Mouse (Mus musculus): Measurements from ENCODE around the gene Nfkbiz.

The Nfkbiz gene

GRCm38 (mm10) chr16:55832617-55833016 lies 6.1 kb downstream of the Nfkbiz start:
- DNase-seq (ENCODE audit: low read depth, low spot score), result no peak

DNA sequence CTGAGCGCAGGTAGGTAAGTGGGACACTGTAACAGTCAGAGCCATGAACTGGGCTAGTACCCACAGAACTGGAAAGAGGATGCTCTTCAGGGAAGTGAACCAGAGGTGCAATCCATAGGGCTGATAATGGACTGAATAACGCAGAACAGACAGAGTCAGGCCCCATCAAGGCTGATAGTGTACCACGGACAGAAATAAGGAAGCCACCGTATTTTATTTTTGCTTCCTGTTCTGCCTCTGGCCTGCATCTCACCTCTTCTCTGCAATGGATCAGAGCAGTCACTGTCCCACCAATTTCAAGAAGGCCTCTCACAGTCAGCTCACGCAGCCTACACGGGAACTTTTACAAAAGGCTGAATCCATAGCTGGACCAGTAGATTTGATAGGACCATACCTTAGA lies 6.7 kb downstream of the Nfkbiz start:
- no peak for DNase-seq (ENCODE audit: low read depth, low spot score)

- DNase-seq (ENCODE audit: low read depth, low spot score), result no peak
Measured at GRCm38 (mm10) chr16:55831451-55831850, 7.2 kb downstream of the Nfkbiz start.

- no peak for DNase-seq (ENCODE audit: low read depth, low spot score)
Measured at GRCm38 (mm10) chr16:55823398-55824155, 15.1 kb downstream of the Nfkbiz start.

GRCm38 (mm10) chr16:55822741-55823397 lies 15.8 kb downstream of the Nfkbiz start:
- DNase-seq (ENCODE audit: low read depth, low spot score), result no peak

DNA sequence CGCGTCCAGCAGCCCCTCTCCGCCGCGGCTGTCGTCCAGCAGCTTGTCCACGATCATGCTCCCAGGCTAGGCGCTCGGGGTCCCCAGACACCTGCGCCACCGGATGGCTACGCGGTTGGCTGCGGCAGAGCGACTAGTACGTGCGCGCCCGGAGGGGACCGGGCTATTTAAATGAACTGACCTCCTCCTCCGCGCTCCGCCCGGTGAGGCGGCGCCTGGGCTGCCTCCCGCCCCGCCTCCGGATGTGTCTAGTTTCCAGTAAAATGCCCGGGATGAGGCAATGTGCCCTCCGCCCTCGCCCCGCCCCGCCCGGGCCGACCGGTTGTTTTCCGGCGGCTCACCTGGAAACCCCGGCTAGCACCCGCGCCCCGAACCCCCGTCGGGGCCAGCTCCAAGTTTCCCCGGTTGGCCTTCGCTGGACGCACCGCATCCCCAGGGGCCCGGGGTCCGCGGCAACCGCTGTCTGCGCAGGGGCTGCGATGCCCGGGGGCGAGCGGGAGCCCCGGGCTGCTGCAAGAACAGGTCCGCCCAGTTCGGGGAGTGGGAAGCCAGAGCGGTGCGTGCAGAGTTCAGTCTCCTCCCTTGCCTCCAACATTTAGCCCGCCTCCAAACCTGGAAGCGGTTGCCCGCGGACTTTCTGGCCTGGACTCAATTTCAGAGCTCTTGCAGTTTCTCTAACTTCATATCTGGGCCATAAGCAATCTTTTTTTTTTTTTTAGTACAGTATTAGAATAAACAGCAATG lies 16.5 kb downstream of the Nfkbiz start:
- peak; percentile 88 for DNase-seq (ENCODE audit: low read depth, low spot score)

- no peak for DNase-seq (ENCODE audit: low read depth, low spot score)
Measured at GRCm38 (mm10) chr16:55821571-55821981, 17.1 kb downstream of the Nfkbiz start.

DNA sequence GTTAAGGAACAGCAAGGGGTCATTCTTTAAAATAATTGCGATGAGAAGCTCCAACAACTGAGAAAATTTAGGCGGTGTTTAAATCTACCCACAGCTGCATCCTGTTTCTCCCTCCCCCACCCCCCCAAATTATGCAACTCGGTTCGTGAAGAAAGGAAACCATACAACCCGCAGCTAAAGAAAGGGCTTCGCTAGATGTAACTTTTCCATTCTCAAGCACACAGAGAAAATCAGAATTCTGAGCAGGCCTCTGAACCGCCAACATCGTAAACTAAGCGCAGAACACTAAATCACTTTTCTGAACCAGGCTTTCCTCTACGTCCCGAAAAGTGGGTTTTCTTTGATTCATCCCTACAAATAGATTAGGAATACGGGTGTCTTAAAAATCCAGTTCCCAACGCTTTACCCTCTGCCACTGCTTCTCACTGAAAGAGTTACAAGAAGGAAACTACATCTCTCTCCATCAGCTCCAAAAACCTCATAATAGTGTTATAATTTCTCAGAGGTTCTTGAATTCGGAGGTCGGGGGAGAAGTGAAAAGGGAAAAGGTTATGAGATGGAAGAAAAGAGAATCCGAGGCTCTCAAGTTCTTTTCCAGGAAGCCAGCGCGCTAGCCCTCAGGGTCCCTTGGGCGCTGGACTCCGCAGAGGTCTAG lies 17.7 kb downstream of the Nfkbiz start:
- no peak for DNase-seq (ENCODE audit: low read depth, low spot score)

GRCm38 (mm10) chr16:55820161-55820915 lies 18.4 kb downstream of the Nfkbiz start:
- DNase-seq (ENCODE audit: low read depth, low spot score), result no peak

DNA sequence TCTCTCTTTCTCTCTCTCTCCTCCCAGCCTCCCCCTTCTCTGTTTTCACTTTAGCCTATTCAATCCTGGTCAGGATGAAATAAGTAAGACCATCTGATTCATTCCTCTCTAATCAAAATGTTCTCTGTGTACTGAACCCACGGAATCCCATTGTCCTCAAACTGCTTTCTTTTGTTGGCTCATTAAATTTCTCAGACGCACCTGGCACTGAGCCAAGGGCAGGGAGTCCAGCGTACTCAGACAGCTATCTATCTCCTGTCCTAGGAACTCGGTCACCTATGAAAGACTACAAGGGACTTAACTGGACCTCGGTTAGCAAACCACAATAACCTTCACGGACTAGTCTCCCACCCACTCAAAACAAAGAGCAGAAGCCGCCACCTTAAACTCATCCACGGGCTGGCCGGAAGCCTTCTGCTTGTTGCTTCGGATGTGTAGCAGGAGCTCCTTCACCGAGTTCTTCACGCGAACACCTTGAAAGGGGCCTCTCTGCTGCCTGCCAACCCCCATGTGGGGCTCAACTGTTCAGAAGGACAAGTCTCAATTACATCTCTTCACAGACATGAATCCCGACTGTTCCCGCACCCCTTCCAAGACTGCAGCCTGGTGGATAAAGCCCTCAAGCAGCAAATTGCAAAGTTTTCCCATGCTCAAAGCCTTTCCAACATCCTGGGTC lies 19.4 kb downstream of the Nfkbiz start:
- no peak for DNase-seq (ENCODE audit: low read depth, low spot score)

DNA sequence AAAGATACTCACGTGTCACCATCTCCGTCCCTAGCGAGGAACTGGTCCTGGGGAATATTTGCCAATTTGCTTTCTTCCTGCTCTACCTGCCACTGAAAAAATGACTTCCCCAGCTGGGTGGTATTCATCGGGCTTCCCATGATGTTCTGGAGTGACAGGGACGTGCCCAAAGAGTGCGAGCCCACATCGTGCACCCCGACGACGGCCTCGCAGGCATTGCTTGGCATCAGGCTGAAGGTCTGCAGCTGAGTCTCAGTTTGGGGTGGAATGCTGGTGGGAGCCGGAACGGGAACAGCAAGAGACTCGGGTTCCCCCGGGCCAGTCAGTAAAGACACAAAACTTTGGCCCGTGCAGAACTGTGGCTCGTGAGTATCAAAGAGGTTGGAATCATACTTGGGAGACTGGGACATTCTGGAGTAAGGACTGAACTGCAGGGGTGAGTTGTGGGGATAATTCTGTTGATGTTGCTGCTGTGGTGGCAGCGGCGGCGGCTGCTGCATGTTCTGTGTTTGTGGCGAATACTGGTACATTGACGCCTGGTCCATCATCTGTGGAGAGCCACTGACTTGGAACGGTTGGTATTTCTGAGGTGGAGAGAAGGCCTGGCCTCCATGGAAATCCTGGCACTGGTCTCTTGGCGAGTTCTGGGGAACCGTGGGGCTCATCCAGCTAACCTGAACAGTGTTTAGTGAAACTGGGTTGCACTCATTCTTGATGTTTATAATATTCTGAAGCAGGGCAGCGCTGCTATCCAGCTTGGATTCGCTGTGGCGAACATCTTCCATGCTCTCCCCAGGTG lies 20.8 kb downstream of the Nfkbiz start:
- DNase-seq (ENCODE audit: low read depth, low spot score), result no peak

DNA sequence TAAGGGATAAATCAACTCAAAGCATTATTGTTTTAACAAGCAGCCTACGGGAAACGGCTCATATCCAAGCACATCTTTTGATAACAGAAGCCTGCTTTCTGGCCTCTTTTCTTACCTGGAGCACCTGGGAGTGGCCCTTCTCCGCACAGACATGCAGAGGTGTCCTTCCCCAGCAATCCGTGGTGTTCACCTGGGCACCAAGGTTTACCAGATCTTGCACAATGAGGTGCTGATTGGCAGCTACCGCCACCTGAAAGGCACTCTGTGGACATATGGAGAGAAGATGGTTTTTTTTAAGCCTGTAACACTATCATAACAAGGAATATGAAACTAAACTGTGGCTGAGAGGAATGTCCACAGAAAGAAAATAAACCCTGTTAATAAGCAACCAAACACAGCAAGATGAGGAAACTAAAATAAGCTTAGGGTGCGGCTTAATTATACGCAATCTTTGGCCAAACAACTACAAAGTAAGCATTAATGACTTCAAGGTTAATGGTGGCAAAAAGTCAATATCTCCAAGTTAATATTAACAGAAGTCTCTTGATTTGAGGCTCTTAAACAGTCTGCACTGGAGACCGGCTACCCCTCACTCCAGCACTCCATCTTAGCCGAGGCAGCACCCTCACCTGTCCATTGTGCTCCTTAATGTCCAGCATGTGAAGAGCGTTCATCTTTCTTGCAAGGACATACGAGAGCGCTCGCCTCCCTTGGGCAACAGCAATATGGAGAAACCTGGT lies 22.3 kb downstream of the Nfkbiz start:
- no peak for DNase-seq (ENCODE audit: low read depth, low spot score)

GRCm38 (mm10) chr16:55815466-55815865 lies 23.2 kb downstream of the Nfkbiz start:
- DNase-seq (ENCODE audit: low read depth, low spot score), result no peak

DNA sequence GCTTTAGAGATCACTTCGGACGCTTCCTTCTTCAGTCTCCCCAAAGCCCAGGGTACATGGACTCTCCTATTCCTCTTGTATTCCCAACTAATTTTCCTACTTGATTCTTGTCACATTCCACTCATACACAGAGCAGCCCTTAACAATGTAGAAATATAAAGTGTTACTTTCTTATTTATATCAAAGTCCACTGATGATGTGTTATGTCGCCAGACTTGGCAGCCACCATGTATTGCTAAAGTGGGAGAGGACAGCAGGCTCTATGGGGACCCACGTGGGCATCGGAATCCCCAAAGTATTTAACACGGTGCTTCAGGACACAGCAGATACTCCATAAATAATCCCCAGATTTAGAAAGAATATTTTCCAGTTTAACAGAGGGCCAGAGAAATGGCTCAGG lies 24.0 kb downstream of the Nfkbiz start:
- DNase-seq (ENCODE audit: low read depth, low spot score), result no peak

GRCm38 (mm10) chr16:55813916-55814315 lies 24.8 kb downstream of the Nfkbiz start:
- DNase-seq (ENCODE audit: low read depth, low spot score), result no peak

GRCm38 (mm10) chr16:55811792-55812191 lies 26.9 kb downstream of the Nfkbiz start:
- no peak for DNase-seq (ENCODE audit: low read depth, low spot score)

- DNase-seq (ENCODE audit: low read depth, low spot score), result no peak
Measured at GRCm38 (mm10) chr16:55809779-55810514, 28.8 kb downstream of the Nfkbiz start.

DNA sequence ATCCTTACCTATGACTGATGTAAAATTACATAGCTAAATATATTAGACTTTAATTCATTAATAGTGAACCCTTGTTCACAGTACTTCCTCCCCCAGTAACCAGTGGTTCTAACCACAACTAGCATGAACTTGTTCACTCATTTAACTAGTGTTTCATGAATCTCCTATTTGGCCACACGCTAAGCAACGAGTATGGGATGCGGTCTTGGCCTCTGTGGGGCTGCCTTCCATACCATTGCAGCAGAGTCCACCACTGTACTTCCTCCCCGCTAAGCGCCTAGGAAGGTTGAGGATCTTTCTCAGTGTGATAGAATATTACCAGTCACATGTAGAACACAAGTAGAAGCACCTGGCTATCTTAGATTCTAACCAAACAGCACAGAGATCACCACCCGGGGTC lies 29.4 kb downstream of the Nfkbiz start:
- no peak for DNase-seq (ENCODE audit: low read depth, low spot score)
